10 mouse cellular contexts compared by ENCODE assay signal in genomic region chr11:120493351-120493750, GRCm38 (mm10). TPM values are rescaled to one million over a fixed set of nuclear protein-coding genes. Genes with fewer than 3 reads are reported as not detected.
DNase-seq lines count a peak whose midpoint lies in the region; ATAC-seq and TF ChIP-seq lines count a peak whose summit lies in the region.
"Had no signal": no experiment of that assay in that cellular context is flagged by ENCODE, and none has a peak within 500 bp of the region (broad histone marks: within the 10 kb centered on the region; RNA-seq: fewer than 3 reads in every experiment).

No protein-coding gene starts in this region.

- H3K4me2 ChIP-seq in forebrain, postnatal 0 days (ENCODE audit: low read depth) = peak overlapping the region; percentile 96
- H3K4me2 ChIP-seq in limb, embryonic 12.5 days = peak overlapping the region; percentile 96
- peak overlapping the region; percentile 99 for H3K4me2 ChIP-seq in neural tube, embryonic 15.5 days

- H3K9ac ChIP-seq in forebrain, postnatal 0 days = peak overlapping the region; percentile 68
- peak overlapping the region; percentile 90 for H3K9ac ChIP-seq in limb, embryonic 12.5 days (replicated peaks)
- H3K9ac ChIP-seq in neural tube, embryonic 15.5 days (replicated peaks) = peak overlapping the region; percentile 82

- peak overlapping the region; percentile 62 for H3K4me3 ChIP-seq in forebrain, postnatal 0 days (ENCODE audit: low read depth, low read length)
- H3K4me3 ChIP-seq in limb, embryonic 12.5 days (replicated peaks) = peak overlapping the region; percentile 97
- H3K4me3 ChIP-seq in neural tube, embryonic 15.5 days (replicated peaks) = peak overlapping the region; percentile 99

- no peaks in the 10 kb centered on the region for H3K27me3 ChIP-seq in forebrain, postnatal 0 days (ENCODE audit: insufficient read depth, low read length)
- no peaks in the 10 kb centered on the region for H3K27me3 ChIP-seq in limb, embryonic 12.5 days
- H3K27me3 ChIP-seq in neural tube, embryonic 15.5 days (replicated peaks) = no peaks in the 10 kb centered on the region

- peak; percentile 45 for DNase-seq in kidney, adult 18-20 months
- no peak for DNase-seq in kidney, adult 11 months
- DNase-seq in forebrain, postnatal 0 days = no peak
- DNase-seq in adrenal gland, postnatal 25 days = no peak
- no peak for DNase-seq in right cerebral cortex, postnatal 14 days
- DNase-seq in left cerebral cortex, adult 18-20 months (ENCODE audit: low spot score in 2 of 2) = no peak
- DNase-seq: cerebellum, adult 11-12 months; right cerebral cortex, postnatal 4 days had no signal

- H3K9me3 ChIP-seq in forebrain, postnatal 0 days (ENCODE audit: low read length) = no peaks in the 10 kb centered on the region
- H3K9me3 ChIP-seq in limb, embryonic 12.5 days = no peaks in the 10 kb centered on the region
- no peaks in the 10 kb centered on the region for H3K9me3 ChIP-seq in neural tube, embryonic 15.5 days (replicated peaks)

- 42% methylated on average over 3 of the region's 3 CpGs for WGBS in forebrain, postnatal 0 days
- 66% methylated on average over 3 of the region's 3 CpGs for WGBS in limb, embryonic 12.5 days
- WGBS in neural tube, embryonic 15.5 days = 46% methylated on average over 3 of the region's 3 CpGs

- peak overlapping the region; percentile 48; the same call in 1 of the 2 replicates for H3K27ac ChIP-seq in forebrain, postnatal 0 days (ENCODE audit: low read depth, low read length)
- 0 out of 2 replicates have a peak overlapping the region, but pooled peaks have one; percentile 23 for H3K27ac ChIP-seq in limb, embryonic 12.5 days
- peak overlapping the region; percentile 83 for H3K27ac ChIP-seq in neural tube, embryonic 15.5 days (replicated peaks)

- no peak for ATAC-seq in forebrain, postnatal 0 days
- ATAC-seq in limb, embryonic 12.5 days (ENCODE audit: insufficient number of reproducible peaks, insufficient read depth, low FRiP score, low TSS enrichment, low read depth) = no peak
- ATAC-seq in neural tube, embryonic 15.5 days (ENCODE audit: low FRiP score) = no peak

- no peak for TF ChIP-seq CTCF in forebrain, postnatal 0 days (IDR thresholded peaks at IDR 0.05; ENCODE audit: low read depth)

- peaks cover 54% of the 10 kb centered on the region for H3K36me3 ChIP-seq in forebrain, postnatal 0 days (ENCODE audit: insufficient read depth)
- H3K36me3 ChIP-seq in limb, embryonic 12.5 days = peaks cover 58% of the 10 kb centered on the region
- H3K36me3 ChIP-seq in neural tube, embryonic 15.5 days = peaks cover 42% of the 10 kb centered on the region

- H3K4me1 ChIP-seq in forebrain, postnatal 0 days (ENCODE audit: insufficient read depth) = peaks cover 17% of the 10 kb centered on the region
- H3K4me1 ChIP-seq in limb, embryonic 12.5 days (replicated peaks) = peaks cover 42% of the 10 kb centered on the region
- H3K4me1 ChIP-seq in neural tube, embryonic 15.5 days = peaks cover 43% of the 10 kb centered on the region

RNA-seq across cellular contexts. Expression of gene Slc25a10, which starts 1.7 kb away (rescaled TPM):
- 20.9 and 22.8 TPM in 2 replicates for total RNA-seq in forebrain, postnatal 0 days (2014; rRNA removed)
- 20.5 and 21.1 TPM in 2 replicates for polyA plus RNA-seq in forebrain, postnatal 0 days (2015; fragmentation: Nextera tagmentation; extraction: Ambion mirVana)
- 54.6 and 59.8 TPM in 2 replicates for polyA plus RNA-seq in limb, embryonic 12.5 days (2016; fragmentation: Nextera tagmentation; extraction: Ambion mirVana)
- polyA plus RNA-seq in neural tube, embryonic 15.5 days (2015; fragmentation: Nextera tagmentation; extraction: Ambion mirVana) = 27.6 and 33.6 TPM in 2 replicates
- 102 and 151 TPM in 2 replicates for total RNA-seq in adrenal gland, postnatal 25 days (2021)
- total RNA-seq in left cerebral cortex, adult 18-20 months (2021) = 10 to 100 TPM; 19.6 to 22.6 TPM

RNA-seq across cellular contexts. Expression of gene Mrpl12, which starts 8.9 kb away (rescaled TPM):
- total RNA-seq in forebrain, postnatal 0 days (2014; rRNA removed) = 42.6 and 49.9 TPM in 2 replicates
- 143 and 179 TPM in 2 replicates for polyA plus RNA-seq in forebrain, postnatal 0 days (2015; fragmentation: Nextera tagmentation; extraction: Ambion mirVana)
- 135 and 139 TPM in 2 replicates for polyA plus RNA-seq in limb, embryonic 12.5 days (2016; fragmentation: Nextera tagmentation; extraction: Ambion mirVana)
- 142 and 144 TPM in 2 replicates for polyA plus RNA-seq in neural tube, embryonic 15.5 days (2015; fragmentation: Nextera tagmentation; extraction: Ambion mirVana)
- total RNA-seq in adrenal gland, postnatal 25 days (2021) = 96.3 and 104 TPM in 2 replicates
- total RNA-seq in left cerebral cortex, adult 18-20 months (2021) = 10 to 100 TPM; 64.4 to 74.4 TPM

RNA-seq across cellular contexts. Expression of gene Arl16, which starts 25.9 kb away (rescaled TPM):
- total RNA-seq in forebrain, postnatal 0 days (2014; rRNA removed) = 35.2 and 37.8 TPM in 2 replicates
- 40.3 and 56.4 TPM in 2 replicates for polyA plus RNA-seq in forebrain, postnatal 0 days (2015; fragmentation: Nextera tagmentation; extraction: Ambion mirVana)
- polyA plus RNA-seq in limb, embryonic 12.5 days (2016; fragmentation: Nextera tagmentation; extraction: Ambion mirVana) = 58.5 and 58.9 TPM in 2 replicates
- 68.1 and 76.7 TPM in 2 replicates for polyA plus RNA-seq in neural tube, embryonic 15.5 days (2015; fragmentation: Nextera tagmentation; extraction: Ambion mirVana)
- 22.6 and 22.8 TPM in 2 replicates for total RNA-seq in adrenal gland, postnatal 25 days (2021)
- total RNA-seq in left cerebral cortex, adult 18-20 months (2021) = 10 to 100 TPM; 47.2 to 49.7 TPM

RNA-seq across cellular contexts. Expression of gene Ccdc137, which starts 35.4 kb away (rescaled TPM):
- 18.1 and 21.0 TPM in 2 replicates for total RNA-seq in forebrain, postnatal 0 days (2014; rRNA removed)
- polyA plus RNA-seq in forebrain, postnatal 0 days (2015; fragmentation: Nextera tagmentation; extraction: Ambion mirVana) = 13.6 and 15.4 TPM in 2 replicates
- 47.8 and 52.4 TPM in 2 replicates for polyA plus RNA-seq in limb, embryonic 12.5 days (2016; fragmentation: Nextera tagmentation; extraction: Ambion mirVana)
- polyA plus RNA-seq in neural tube, embryonic 15.5 days (2015; fragmentation: Nextera tagmentation; extraction: Ambion mirVana) = 24.5 and 26.6 TPM in 2 replicates
- total RNA-seq in adrenal gland, postnatal 25 days (2021) = 24.2 and 27.6 TPM in 2 replicates
- total RNA-seq in left cerebral cortex, adult 18-20 months (2021) = 10 to 100 TPM; 26.4 to 29.1 TPM

RNA-seq across cellular contexts. Expression of gene Oxld1, which starts 35.5 kb away (rescaled TPM):
- 9.9 and 15.2 TPM in 2 replicates for total RNA-seq in forebrain, postnatal 0 days (2014; rRNA removed)
- polyA plus RNA-seq in forebrain, postnatal 0 days (2015; fragmentation: Nextera tagmentation; extraction: Ambion mirVana) = 12.7 and 13.8 TPM in 2 replicates
- polyA plus RNA-seq in limb, embryonic 12.5 days (2016; fragmentation: Nextera tagmentation; extraction: Ambion mirVana) = 10.4 and 13.2 TPM in 2 replicates
- polyA plus RNA-seq in neural tube, embryonic 15.5 days (2015; fragmentation: Nextera tagmentation; extraction: Ambion mirVana) = 12.1 and 12.8 TPM in 2 replicates
- 33.8 and 41.3 TPM in 2 replicates for total RNA-seq in adrenal gland, postnatal 25 days (2021)
- 10 to 100 TPM; 13.0 to 16.4 TPM for total RNA-seq in left cerebral cortex, adult 18-20 months (2021)

Comparison
In these comparisons a context has a peak if more than half of its experiments do, and no peak if none do; other contexts are left out.
1. H3K27ac ChIP-seq: peak in every context shown above with its lines; median percentile 83 in neural tube, embryonic 15.5 days; 48 in forebrain, postnatal 0 days; 23 in limb, embryonic 12.5 days.